Mouse (Mus musculus) adrenal gland, adult 2 months (tissue): ENCODE results near the gene Timp3. TPM values are rescaled to one million over a fixed set of nuclear protein-coding genes. Genes with fewer than 3 reads are reported as not detected.

Experiments used
- DNase-seq: peaks from one replicate; pipeline ENCODE4 v3.0.0; 2021
- polyA plus RNA-seq: library from polyadenylated mRNA; depleted of rRNA; stranded (reverse); fragments of >200 nt; gene quantifications from 2 replicates; pipeline ENCODE4 v1.2.3, GENCODE M21; 2012; rRNA removed
- total RNA-seq, 2 experiments: library from RNA; stranded (reverse); gene quantifications; 2 replicates each; pipeline ENCODE4 v1.2.3; 2021

The Timp3 gene
- total and polyA plus RNA-seq, 3 experiments, result 424 to 599 (median 590) TPM

GRCm38 (mm10) chr10:86387821-86388440 is 87.8 kb downstream of the Timp3 start:
- DNase-seq, result peak; percentile 36

GRCm38 (mm10) chr10:86388803-86389202 is 88.6 kb downstream of the Timp3 start:
- DNase-seq, result no peak

GRCm38 (mm10) chr10:86389357-86389756 is 89.2 kb downstream of the Timp3 start:
- no peak for DNase-seq

GRCm38 (mm10) chr10:86389913-86390312 is 89.7 kb downstream of the Timp3 start:
- DNase-seq, result peak; percentile 19

GRCm38 (mm10) chr10:86392399-86392798 is 92.2 kb downstream of the Timp3 start:
- DNase-seq, result no peak

GRCm38 (mm10) chr10:86397577-86398346 is 97.6 kb downstream of the Timp3 start:
- no peak for DNase-seq

GRCm38 (mm10) chr10:86398347-86398720 is 98.2 kb downstream of the Timp3 start:
- no peak for DNase-seq

Other genes starting within 250 kb of the Timp3 start
- gene Syn3, start 198.5 kb downstream of the Timp3 start, total RNA-seq, result 1 to 10 TPM; 2.7 to 3.6 TPM
- gene Syn3, start 198.5 kb downstream of the Timp3 start, polyA plus RNA-seq, result 1.1 and 1.3 TPM in 2 replicates